Mouse (Mus musculus): ENCODE results near the gene Olfr317.

- no peak for TF ChIP-seq CTCF (IDR thresholded peaks at IDR 0.05)
- no peak for TF ChIP-seq EP300 (IDR thresholded peaks at IDR 0.05)
These were observed 48.6 kb upstream of the Olfr317 start for GRCm38 (mm10) chr11:58787651-58788050.
